Mouse (Mus musculus) mesoderm, embryonic 11.5 days (tissue): ENCODE data around the gene Clec16a.

Experiments used
- DNase-seq: peaks from one replicate; pipeline ENCODE4 v3.0.0-alpha.2; 2012; ENCODE audit warnings: low read depth, low spot score

Clec16a gene

DNA sequence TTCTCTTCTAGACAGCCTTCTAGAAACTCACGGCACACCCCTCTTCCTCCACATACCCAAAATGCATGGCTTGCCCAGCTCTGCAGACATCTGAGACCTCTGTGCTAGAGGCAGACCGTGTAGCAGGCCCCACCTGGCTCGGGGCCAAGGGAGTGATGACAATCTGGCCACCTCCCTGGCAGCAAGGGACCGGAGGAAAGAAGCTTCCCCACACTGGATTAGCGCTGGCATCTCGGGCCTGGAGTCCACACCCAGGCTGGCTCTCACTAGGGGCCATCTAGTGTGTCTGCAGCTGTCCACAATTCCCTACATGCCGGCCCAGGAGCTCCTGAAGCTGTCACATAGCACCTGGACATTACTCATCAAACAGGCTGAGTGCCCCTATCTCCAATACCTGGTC, 10.6 kb upstream of the Clec16a start:
- DNase-seq = no peak

DNA sequence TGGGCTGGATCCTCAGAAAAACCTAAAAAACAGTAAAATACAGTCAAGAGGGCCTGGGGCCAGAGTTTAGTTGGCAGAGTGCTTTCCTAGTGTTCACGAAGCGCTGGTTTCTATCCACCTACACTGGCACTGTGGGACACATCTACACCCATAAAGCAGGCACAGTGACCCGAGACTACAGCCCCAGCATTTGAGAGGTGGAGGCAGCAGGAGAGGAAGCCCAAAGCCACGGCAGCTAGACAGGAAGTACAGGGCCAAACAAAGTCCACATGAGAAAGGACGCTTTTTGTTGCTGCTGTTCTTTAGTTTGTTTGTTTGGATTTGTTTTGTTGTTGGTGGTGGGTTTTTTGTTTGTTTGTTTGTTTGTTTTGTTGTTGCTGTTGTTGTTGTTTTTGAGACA, 8.8 kb upstream of the Clec16a start:
- no peak for DNase-seq

DNA sequence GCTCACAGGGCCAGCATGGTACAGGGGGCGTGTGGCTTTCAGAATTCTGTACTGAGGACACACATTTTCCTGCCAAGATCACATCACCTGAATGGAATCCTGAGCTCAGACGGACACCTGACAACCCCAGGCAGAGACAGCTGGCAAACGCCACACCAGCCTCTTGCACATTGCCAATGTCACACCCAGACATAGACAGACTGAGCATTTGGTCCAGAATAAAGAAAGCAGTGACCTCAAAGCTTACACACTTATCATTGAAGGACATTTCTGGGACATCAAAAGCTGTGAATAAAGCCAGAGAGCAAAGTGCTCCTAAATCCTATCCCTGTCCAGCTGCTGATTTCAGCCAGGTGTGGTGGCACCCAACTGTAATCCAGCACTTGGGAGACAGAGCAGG, 8.2 kb upstream of the Clec16a start:
- DNase-seq = no peak

DNA sequence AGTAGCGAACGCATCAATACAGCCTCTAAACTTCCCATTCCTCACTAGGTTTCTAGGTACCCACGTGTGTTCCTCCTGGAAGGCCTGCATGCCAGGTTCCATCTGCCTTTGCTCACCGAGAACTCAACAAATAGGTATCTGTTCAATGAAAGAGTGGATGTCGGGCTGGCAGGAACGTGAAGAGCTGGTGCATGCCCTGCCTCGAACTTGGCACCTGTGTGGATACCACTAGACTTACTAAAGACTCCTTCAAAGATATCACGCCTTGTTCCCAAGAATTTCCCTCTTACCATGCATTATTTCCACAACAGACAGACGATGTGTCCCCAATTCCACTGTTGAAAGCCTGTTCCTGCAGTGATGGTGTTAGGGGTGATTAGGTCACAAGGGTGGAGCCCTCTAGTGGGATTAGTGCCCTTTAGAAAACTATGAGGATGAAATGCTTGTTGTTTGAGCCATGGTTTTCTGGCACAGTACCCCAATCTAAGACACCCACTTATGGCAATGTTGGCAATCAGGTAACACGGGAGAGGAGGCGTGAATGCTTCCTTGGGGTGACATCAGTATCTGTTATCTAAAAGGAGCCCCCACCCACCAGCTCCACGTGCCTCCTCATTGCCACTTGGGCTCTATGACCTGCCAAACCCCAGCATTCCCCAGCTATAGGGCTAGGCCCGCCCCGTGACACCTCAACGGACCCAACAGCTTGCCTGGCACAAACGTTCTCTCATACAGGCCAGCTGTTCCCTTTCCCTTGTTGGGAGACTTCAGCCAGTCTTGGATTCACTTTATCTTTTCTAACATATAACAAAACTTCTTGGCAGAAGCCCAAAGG, 4.2 kb upstream of the Clec16a start:
- no peak for DNase-seq

DNA sequence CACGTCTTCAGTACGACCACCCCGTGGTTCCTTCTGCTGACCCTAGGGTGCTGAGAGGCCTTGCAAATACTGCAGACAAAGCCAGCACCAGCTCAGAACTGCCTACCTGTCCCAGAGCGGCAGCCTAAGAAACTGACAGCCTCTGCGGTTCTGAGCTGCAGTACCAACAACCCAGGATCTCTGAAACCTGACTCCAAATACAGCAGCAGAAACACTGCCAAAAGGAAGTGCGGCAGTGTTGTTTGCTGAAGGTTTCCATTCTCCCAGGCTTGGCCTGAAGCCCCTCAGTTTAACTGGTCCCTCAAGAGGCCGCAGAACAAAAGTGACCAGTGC, 3.6 kb upstream of the Clec16a start:
- no peak for DNase-seq

DNA sequence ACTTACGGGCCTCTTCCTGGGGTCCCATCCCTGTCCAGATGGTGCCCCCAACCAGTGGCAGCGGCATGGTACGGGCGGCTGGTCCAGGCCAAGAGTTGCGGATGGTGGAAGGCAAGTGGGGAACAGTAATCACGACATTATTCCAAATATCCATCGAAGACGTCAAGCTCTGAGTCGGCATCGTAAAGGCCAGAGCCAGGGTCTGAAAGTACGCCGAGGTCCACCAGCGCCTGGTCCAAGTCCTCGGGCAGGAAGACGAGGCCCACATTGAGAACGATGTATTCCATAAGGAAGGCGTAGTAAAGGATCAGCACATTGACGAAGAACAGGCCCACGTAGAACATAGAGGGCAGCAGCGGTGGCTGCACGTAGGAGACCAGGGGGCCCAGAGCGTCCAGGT, 2.9 kb upstream of the Clec16a start:
- peak; percentile 18 for DNase-seq

DNA sequence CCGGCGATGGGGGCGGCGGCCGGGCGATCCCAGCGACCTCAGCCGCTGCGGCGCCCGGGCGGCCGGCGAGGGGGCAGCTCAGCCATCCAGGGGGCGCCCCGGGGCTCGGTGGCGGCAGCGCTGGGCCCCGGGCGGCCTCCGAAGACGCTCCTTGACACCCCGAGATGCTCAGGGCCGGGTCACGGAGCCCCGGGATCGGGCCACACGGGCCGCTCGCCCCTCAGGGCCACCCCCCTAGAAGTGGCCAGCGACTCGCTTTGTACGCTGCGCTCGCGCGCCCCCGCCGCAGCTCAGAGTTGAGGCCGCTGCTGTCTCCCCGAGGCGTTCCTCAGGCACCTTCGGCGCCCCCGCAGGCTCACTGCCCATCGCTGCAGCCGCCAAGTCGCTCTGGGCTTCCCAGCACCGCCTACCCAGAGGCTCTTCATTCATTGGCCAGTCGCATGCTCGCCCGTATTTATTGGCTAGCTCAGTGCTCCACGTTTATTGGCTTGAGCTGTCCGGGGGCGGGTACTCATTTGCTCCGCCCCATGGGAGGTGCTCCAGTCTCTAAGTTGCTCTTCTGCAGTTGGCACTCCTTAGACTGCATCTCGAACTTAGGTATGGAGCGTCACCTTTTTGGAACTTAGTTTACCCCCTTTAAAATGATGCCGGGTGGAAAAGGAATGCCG, 2.3 kb upstream of the Clec16a start, which contains the start of gene Dexi:
Dexi (minus strand) TSS at position 357 of the 668 bp plus-strand sequence.
- peak; percentile 95 for DNase-seq

DNA sequence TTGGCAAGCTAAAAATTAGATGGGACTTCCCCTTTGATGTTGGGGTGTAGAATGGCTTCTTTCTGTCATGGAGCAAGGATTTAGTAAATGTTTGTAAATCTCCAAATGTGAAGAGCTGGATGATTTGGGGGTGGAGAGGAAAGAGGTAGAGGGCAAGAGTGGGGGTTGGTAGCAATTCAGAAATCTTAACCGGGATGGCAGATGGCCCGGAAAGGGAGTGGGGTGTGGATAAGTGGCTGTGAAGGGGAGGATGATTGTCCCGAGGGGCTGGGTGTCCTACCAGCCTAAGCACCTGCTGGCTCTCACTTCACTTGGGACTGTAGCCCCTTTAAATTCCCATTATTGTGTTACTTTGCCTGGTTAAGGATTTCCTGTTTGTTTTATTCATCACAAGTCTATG, 1.7 kb downstream of the Clec16a start:
- DNase-seq = no peak

DNA sequence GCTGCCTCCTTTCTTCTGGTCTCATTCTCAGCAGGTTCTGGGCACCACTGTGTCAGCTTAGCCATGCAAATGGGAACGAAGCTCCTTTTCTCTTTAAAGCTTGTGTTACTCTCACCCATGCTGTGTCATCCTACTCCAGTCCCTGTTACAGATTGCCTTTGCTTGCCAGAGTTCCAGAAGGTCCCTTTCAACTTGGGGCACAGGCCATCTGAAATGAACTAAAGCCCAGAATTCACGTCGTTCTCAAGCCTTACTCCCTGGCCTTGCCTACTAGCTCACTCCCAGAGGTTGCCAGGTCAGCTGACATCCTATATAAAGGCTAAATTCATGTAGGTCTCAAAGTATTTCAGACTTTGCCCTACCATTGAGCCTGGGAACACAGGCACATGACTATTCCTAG, 3.8 kb downstream of the Clec16a start:
- DNase-seq = no peak

DNA sequence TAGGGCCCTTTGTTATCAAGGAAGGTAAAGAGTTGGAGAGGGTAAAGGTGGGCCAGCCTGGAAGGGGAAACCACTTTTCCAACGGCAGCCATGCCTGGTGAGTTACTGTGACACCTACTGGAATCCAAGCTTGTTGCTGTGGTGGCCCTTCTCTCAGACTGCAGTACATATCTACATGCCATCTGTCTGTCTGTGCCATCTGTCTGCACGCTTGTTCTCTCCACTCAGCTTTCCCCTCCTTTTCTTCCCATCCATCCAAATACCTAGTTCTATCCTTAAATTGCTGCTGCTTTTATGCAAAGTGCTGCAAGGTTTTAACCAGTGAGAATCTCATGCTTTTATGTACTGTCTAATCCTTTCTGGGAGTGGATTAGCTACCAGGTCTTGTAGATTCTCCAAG, 4.5 kb downstream of the Clec16a start:
- DNase-seq = no peak

DNA sequence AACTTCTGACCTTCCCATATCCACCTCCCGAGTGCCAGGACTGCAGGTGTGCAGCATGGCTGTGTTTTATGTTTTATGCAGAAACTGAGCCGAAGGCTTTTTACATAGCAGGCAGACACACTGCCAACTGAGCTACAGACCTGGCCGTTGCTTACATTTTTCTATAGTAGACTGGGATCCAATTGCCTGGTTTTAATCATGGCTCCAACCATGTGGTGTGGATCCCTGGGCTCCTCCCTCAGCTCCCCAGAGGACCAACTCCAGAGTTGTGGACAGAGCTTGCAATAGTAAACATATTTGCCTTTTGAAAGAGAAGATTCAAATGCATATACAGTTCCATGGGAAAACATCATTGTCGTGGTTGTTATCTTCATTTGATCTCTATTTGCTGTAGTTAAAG, 6.5 kb downstream of the Clec16a start:
- no peak for DNase-seq

DNA sequence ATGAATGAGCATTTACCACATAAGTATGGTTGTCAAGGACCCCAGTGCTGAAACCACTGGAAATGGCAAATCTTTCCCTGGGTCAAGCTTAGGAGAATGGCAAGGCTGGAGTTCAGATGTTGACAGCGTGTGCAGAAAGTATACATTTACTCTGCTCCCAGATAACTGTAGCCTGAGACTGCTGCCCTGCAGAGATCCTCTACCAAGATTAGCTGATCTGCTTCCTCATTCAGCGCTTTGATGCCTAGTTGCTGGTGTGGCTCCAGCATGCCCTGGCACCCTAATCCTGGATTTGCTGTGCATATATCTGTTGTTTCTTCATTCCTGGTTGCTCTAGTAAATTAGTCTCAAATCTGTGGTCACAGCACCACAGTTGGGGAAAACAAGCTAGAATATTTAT, 8.7 kb downstream of the Clec16a start:
- no peak for DNase-seq

DNA sequence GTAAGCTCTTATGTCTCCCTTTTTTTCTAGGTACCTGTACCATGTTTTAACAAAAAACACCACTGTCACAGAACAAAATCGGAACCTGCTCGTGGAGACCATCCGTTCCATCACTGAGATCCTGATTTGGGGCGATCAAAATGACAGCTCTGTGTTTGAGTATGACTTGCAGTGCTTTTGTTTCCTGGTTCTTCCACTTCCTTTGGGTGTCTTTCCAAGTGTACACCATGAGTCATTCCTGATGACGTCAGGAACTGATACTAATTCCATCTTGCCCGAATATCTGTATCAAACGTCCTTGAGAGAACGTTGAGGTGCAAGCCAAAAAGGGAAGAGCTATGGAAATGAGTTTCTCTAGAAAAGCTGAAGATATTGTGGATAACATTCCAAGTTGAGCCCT, 14.9 kb downstream of the Clec16a start:
- no peak for DNase-seq

DNA sequence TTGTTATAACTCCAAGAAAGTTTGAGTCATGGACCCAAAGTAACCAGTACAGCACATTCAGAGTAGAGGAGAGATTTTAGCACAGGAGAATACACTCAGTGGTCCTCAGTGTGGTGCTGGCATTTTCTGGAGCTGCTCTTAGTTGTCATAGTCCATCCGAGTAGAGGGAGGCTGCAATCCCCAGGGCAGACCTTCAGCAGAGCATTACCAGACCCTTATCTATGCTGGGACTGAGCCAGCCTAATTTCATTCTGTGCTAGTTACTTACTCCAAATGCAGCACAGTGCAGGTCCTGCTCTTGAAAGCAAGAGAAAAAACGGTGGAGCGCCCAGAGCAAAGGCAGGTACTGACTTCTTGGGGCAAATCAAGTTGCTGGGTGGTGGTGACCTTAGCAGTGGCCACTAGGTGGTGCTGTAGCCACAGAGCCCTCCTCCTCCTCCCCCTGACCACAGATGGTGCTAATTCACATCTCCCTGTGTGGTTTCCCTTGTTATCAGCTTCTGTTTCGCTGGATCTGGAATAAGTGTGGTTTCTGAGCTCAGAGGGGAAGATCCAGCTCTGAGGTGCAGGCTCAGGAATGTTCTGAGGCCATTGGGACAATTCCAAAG, 20.2 kb downstream of the Clec16a start:
- DNase-seq = peak; percentile 81

DNA sequence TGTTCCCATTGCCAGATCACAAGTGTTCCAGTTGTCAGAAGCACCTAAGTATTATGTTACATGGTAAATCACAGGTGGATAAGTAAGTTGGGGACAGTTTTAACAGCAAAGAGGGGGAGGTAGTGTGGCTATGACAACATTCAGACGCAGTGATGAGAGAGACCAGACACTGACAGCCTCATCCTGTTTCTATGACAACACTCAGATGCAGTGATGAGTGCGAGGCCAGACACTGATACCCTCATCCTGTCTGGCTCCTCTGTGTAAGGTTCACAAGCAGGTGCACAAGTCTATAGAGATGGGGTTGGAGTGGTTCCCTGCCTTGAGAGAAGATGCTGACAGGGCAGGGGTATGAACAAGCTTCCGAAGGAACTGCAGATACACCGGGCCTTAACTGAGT, 22.0 kb downstream of the Clec16a start:
- no peak for DNase-seq

DNA sequence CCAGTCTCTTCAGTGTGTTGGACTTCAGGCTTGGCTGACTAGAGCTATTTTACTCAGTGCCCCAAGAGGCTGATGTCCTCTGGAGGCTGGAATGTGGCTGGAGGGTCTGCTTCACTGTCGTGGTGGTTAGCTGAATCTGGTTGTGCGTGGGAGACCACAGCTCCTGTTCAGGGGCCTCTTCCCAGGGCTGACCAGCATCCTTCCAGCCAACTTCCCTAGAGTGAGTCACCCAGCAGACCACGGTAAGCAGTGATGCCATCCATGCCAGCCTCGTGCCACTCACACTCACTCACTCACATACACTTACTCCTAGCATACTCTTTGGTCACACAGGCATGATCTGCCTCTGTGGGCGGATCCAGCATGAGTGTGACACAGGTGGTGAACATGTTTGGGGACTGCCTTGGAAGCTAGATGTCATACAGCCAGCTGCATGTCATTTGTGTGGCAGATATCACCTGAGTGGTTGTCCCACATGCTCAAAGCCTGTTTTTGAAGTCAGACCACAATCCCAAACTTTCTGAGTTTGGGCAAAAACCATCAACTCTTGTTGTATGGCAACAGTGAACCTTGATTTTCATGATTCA, 24.8 kb downstream of the Clec16a start:
- DNase-seq = no peak

DNA sequence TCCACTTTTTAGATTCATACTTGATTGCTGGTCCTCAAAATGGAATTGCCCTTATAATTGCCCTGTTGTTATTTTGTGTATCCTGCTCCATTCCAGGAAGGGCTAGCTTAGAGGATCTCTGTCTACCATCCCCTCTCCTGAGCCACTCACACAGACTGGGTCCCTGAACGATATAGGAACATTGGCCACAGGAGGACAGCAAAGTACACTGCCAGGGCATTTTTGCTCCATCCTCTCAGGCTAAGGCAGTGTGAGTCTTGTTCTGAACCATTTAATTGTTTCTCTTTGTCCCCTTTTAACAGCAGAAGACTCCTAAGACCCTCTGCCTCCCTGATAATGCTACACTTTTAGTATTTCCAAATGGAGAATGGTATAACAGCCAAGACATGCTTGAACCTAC, 25.6 kb downstream of the Clec16a start:
- no peak for DNase-seq

DNA sequence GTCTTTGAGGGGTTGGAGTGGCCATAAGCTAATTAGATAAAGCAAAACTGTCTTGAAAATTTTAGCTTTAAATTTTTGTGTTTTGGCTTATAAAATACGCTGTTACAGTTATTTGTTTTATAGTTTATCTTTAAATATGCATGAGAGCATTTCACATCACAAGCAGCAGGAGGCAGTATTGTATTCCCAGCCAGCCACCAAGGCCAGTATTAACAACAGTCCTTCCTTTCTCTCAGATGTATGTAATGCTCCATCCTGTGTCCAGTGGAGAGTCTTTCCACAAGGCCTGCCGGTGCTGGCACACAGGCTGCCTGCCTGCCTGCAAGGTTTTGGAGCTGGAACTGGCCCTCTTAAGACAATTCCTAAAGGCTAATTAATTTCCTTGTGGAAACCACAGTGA, 26.7 kb downstream of the Clec16a start:
- DNase-seq = peak; percentile 17

DNA sequence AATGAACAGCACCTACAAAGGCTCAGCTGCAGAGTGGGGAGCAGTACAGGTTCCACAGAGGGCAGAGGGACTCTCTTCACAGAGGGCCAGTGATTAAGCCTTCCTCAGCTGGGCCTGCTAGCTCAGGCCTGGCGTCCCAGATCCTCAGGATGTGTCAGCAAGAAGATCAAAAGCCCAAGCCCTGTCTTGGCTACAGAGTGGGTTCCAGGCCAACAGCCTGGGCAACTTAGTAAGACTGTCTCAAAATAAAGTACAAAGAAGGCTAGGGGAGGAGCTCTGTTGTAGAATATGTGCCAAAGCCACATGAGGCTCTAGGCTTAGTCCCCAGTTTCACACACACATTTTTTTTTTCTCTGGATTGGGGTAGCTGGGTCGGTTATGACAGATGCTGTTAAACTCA, 29.8 kb downstream of the Clec16a start:
- no peak for DNase-seq

DNA sequence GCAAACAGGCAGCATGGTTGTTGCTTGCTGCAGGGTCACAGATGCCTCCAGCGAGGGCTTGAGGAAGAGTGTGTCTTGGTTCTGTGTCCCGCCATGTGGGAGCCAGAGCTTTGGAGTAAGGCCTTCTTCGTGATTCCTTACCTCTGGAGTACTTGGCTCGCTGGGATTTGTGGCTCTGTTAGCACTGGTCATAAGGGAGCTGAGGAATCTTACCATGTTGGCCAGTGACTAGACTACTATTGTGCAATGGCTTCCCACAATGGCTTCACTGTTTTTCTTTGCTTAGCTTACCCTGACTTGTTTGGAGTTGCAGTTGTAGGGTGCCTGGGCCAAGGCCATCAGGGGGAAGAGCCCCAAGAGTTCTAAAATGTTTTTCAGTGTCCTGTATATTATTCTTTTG, 30.8 kb downstream of the Clec16a start:
- no peak for DNase-seq

DNA sequence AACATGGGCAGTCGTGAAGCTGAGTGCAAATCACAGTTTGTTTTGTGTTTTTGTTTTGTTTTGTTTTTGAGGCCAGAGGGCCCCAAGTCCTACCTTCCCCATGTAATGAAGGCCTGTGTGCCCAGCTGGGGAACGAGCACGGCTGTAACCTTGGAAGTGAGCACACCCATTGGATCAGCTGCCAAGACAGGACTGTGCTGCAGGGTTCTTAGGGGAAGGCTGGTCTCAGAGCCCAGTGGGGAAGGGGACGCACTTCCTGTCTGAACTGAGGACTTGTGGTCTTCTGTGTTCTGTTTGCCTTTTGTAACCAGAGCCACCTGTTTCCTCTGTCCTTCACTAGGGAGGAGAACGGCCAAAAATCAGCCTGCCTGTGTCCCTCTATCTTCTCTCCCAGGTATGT, 32.4 kb downstream of the Clec16a start:
- no peak for DNase-seq

DNA sequence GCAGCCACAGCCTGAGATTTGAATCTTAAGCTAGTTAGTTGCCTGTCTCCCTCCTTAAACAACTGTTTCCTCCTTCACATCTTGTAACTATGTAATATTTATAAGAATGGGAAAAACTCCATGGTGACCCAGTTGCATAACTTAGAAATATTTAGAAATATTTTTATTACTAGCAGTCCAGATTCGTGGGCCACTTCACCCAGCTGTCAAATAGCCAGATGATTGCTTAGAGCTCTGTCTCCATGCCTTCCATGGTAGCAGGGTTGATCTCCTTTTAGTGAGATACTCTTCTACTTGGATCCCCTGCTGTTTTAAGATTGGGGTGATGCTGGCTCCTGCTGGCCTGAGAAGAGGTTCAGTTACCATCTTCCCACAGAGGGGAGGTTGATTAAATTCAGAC, 33.2 kb downstream of the Clec16a start:
- DNase-seq = no peak
